Mouse (Mus musculus): Measurements from ENCODE around the gene Rsg1.

DNA sequence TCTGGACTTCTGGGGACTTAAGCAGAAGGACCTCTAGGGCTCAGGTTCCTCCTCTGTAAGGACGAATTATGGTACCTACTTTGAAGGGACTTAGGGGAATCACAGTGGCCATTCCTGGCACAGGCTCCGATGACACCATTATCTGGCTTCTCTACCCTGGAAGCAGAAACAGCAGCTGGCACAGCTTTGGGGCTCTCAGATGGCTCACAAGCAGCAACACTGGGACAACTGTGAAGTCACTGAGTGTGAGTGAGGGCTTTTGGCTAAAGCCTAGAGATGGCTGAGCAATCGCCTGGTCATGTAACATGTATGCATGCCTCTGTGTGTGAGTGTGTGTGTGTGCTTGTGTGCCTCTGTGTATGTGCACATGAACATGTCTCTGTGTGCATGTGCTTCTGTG, 23.1 kb downstream of the Rsg1 start:
- TF ChIP-seq POLR2A (IDR thresholded peaks at IDR 0.05; ENCODE audit: borderline replicate concordance, extremely low read depth, low read depth, low read length) (no peak), CTCF (IDR thresholded peaks at IDR 0.05; ENCODE audit: insufficient read depth, low read length) (no peak)
